Mouse (Mus musculus): ENCODE data around the gene Rad51b.
"Not testable (repeated sequence)": the region's sequence is repeated elsewhere in the genome, so short reads cannot be mapped to it uniquely, and the experiment has no call there.

Gene Rad51b

DNA sequence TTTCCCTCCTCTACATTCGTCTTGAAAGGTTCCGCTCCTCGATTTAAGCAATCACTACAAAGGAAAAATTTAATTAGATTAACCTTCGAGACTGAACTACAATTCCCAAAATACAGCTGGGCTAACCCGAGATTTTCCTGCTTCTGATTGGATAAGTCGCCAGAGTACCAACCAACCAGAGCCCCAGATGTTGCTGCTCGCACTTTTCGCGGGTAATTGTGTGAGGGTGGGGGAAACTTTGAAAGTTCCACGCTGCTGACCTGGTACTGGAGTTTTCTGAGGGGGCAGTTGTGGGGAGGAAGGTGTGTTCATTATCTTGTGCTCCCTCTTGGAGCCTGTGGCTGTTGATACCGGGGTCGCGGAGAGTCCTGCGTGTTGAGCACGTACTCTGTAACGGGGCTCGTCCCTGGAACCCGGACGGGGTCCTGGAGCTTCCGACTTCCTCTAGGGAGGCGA is at the start of gene Rad51b:
Gene Rad51b (plus strand): TSS at position 162 of the 456 bp plus-strand sequence.
- in situ Hi-C loops (cut with MboI; ENCODE audit: low sequenced_read_pairs), result no loop called here

DNA sequence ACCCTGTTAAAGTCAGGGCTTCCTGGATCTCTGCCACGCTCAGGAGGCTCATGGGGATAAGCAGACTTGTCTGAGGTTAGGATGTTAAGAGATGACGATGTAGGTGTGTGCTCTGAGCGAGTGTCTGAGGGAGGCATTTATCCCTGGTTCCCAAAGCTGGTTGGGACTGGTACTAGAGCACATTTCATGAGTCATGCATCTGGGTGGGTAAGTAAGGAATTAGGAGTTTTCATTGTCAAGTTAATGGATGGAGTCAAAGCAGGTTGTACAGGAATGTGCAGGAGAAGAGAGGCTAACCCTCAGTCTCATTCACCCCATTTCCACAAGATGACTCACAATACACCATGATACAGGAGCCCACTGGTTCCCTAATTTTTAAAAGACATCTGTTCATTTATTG is 49.0 kb upstream of the Rad51b start:
- in situ Hi-C loops (cut with MboI; ENCODE audit: low sequenced_read_pairs), result no loop called here

DNA sequence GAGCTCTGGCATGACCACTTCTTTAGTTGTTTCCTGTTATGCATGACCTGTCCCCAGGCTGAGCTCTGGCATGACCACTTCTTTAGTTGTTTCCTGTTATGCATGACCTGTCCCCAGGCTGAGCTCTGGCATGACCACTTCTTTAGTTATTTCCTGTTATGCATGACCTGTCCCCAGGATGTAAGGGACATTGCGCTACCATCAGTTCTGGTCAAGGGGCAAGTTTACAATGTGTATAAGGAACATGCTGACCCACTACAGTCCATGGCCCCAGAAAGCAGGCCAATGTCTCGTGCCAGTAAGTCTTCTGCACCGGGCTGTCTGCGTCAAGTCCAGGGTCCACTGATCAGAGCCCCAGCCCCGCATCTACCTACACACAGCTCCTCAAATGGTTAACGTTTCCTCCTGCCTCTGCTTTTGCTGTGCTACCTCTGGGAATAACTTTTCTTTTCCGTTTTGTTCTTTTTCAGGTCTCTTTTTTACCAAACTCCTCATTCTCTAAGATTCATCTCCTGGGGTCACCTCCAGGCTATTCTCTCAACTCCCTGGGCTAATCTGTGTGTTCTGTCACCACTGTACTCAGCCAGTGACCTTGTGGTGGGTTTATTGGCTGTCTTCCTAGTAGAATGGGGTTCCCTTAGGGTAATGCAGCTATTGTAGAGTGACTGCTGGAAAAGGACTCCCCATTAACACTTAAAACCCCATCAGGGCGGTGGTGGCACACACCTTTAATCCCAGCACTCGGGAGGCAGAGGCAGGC is 43.6 kb upstream of the Rad51b start:
- in situ Hi-C loops (cut with MboI; ENCODE audit: low sequenced_read_pairs), result no loop called here

DNA sequence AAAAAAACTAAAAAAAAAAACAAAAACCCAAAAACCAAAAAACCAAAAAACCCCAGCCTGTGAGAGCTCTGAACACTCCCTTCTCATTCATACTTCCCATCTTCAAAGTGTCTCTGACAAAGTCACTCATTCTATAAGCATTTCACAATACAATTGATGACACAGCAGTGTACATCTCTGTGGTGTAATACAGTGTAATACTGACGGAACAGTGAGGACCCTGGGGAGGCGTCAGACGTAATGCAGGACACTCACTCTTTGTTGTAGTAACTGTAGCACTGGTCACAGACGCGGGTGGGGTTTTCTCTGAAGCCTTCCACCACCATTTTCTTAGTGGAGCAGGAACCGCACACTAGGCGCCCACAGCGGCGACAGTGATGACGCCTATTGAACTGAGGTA is 42.1 kb upstream of the Rad51b start:
- in situ Hi-C loops (cut with MboI; ENCODE audit: low sequenced_read_pairs), result no loop called here

DNA sequence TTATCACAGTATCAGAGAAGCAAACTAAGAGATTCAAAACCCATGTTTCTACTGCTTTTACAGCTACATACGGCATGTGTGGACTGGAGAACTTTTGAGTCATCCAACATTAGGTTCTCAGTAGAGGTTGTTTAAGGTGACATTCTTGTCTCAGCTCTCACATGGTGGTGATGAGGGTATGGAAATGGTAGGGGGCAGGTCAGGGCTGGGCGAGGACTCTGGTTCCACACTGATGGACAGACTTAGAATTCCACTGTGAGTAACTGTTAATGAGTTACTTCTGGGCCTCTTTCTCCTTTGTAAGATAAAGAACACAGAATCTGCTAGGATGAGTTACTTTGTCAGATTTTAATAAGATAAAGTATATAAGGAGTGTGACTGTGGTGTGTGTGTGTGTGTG is 36.9 kb upstream of the Rad51b start:
- in situ Hi-C loops (cut with MboI; ENCODE audit: low sequenced_read_pairs), result no loop called here

DNA sequence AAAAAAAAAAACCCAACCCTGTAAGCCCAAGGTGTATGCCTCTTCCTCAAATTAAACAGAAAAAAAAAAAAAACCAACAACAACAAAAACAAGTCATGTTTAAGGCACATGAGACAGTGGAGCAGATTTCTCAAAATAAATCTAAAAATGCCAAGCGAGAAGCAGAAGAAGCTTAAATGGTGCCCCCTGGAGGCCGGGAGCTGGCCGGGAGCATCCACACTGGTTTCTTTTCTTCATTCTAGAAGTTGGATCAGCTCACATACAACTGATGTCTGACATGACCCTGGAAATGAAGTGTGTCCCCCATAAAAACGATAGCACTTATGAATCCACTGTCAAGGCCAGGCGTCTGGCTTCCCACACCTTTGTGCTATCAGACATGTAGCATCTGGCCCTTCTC is 36.0 kb upstream of the Rad51b start:
- in situ Hi-C loops (cut with MboI; ENCODE audit: low sequenced_read_pairs), result no loop called here

DNA sequence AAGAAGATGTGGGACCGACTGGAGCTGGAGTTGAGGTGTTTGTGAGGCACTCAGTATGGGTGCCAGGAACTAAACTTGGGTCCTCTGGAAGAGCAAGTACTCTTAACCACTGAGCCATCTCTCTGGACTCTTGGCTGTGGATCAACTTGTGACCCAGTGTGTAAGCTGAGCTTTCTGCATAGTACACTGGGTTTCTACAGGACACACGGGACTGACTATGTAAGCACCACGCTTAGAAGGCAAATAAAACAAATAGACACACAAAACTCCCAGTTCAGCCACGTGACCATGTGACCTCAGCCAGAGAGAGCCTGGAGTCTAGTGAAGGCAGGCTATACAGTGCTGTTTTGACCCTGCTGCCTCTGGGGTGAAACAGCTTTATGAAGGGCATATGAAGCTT is 24.5 kb upstream of the Rad51b start:
- in situ Hi-C loops (cut with MboI; ENCODE audit: low sequenced_read_pairs), result no loop called here

DNA sequence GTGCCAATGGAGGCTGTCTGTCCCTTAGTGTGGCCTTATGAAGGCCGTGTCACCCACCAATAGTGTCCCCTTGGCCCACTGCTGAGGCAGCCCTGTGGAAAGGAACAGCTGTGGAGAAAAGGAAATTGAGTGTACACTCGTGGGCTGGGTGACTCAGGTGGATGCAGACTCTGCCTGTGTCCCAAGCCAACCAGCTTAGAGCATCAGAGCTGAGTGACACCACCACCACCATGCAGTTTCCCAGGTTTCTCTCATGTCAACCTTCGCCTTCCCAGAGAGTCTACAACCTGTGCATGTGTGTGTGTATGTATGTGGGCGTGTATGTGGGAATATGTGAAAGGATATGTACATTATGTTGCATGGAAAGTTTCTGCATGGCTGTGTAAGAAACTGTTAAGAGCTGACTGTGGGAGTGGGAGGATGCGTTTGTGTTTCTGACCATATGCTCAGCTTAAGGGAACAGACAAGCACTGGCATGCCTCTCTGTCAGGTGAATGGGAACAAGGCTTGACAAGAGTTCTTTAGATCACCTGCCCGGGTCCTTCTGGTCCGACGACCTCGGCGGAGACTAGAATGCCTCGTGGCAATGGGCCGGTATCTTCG is 17.5 kb upstream of the Rad51b start:
- in situ Hi-C loops (cut with MboI; ENCODE audit: low sequenced_read_pairs), result no loop called here

DNA sequence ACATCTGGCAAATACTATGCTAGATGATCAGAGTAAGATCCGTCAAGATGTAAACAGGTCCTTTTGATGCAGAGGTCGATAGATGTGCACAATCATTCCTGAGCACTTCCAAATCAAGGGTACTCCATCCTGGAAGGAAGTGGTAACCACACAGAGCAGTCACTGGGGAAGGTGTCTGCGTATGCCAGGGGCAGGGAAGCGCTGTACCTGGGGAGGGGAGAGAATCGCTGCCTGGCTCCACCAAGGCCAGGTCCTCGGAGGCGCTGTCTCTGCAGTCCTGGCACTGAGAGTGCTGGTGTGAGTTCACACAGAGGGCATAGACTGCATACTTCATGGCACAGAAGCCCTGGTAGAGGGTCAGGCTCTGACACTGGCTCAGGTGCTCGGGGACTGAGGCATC is 14.5 kb upstream of the Rad51b start:
- in situ Hi-C loops (cut with MboI; ENCODE audit: low sequenced_read_pairs), result no loop called here

DNA sequence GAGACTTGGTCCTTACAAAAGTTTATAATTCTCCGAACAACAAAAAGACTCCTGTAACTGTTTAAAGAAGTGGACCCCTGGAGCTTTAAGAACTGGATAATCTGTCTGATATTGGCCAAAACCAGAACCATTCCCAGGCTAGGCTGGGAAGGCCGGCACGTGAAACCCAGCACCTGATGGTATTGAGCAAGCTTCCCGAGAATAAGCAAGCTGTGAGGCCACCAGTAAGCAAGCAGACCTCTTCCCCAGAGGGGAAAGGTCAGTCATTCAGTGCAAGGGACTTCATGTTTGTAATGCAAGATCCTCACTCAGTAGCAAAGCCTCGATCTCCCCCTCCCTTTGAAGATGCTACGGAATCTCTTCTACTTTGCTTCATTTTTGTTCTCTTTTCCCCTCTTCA is 4.2 kb upstream of the Rad51b start:
- in situ Hi-C loops (cut with MboI; ENCODE audit: low sequenced_read_pairs), result no loop called here

DNA sequence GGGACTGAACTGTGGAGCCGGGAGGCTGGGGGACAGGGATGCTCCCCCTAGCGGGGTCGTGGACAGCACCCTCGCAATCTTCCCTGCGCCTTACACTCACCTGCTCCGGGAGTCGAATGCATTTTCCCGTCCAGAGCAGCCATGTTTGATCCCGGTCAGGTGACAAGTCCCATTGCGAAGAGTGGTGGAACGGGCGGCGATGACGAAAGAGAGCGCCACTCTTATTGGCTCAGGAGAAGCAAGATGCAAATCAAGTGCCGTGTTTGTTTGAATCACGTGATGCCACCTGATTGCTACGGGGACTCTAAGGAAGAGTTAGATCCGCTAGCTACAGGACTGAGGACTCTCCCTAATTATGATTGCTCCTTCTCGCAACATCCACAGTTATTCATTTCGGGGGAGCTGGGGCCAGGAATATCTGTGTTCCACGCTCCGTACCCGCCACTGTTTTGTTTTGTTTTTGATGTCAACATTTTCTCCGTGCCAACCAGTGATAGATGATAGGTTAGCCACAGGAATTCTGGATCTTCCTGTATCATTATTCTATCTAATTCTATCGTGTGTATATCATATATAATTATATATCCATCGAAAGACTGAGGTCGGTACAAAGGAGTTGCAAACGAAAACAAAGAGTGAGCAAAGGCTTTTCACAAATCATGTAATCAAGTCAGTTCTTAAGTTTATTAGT is 811 bp upstream of the Rad51b start, which contains the start of gene Zfyve26:
Gene Zfyve26 (minus strand): TSS at position 179 of the 691 bp plus-strand sequence.
- in situ Hi-C loops (cut with MboI; ENCODE audit: low sequenced_read_pairs), result no loop called here

DNA sequence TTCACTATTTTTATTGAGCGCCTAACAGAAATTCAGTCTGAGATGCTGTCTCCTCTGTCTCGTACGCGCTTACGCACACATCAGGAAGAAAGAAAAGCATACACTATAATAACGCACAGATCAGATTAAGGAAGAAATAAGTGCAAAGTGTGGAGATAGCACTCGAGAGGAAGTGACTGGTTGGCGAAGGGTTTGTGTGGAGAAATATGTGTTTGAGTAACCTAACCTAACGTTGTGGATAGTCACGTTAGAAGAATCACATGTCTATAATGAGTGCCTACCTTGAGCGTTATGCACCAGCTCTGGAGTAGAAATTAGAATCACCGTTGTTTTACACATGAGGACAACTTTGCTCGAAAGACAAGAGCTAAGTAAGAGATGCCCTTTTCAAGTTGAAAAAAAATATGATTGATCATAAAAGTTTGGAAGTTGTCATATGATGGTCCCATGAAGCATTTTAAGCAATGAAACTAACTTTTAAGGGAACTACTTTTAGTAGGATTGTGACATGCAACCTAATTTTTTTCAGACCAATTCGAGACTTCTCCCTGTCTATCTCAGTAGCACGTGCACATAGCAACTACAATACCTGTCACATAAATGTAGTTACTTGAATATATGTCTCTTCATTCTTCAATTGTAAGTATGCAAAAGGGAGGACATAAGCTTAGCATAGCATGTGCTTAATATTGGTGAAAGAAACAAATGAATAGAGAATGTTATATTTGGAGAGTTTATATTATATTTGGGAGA is 978 bp downstream of the Rad51b start:
- in situ Hi-C loops (cut with MboI; ENCODE audit: low sequenced_read_pairs), result no loop called here

DNA sequence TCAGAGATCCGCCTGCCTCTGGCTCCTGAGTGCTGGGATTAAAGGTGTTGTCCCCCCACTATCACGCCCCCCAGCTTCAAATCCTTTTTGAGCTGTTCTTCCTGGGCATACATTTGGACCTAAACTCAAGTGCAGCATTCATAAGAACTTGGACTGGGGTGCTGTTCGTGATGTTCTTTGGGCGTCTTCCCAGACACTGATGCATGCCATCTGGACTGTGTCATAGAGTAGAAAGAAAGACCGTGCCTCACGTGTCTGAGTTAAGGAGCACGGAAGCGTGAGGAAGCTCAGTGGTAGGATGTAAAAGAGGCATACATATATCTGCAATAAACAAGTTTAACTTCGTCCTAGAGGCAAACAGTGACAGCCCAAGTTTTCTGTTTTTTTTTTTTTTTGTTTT is 4.7 kb downstream of the Rad51b start:
- in situ Hi-C loops (cut with MboI; ENCODE audit: low sequenced_read_pairs), result no loop called here

DNA sequence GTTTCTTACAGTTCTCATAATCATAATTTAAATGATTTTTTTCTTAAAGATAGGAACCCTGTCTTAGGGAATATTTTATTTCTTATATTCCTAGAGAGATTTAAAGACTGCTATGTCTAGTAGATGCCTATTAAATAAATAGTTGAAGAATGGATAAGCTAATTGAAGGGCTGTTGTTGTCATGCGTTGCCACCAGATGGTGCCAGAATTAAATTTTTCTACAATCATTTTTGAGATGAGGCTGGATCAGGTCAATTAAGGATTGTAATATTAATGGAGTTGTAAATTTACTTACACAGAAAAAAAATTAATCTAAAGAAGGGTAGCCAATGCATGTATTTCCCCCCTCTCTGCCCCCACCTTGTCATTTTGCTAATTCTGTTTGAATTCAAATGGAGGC is 8.0 kb downstream of the Rad51b start:
- in situ Hi-C loops (cut with MboI; ENCODE audit: low sequenced_read_pairs), result no loop called here

DNA sequence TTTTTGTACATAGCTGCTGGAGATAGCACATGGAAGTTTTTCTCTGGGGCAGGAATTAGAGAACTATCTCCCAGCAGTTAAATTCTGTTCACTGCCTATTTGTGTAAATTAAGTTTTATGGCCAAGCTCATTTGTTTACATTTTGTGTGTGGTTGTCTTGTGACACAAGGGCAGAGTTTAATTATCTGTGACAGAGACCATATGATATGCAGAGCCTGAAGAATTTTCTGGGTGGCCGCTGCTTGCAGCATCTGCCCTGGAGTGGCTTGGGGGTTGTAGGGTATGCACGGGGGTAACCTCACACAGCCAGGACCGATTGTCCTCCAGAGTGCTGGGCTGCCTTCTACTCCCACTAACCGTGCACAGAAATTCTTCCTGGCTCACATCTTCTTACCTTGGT is 8.9 kb downstream of the Rad51b start:
- in situ Hi-C loops (cut with MboI; ENCODE audit: low sequenced_read_pairs), result no loop called here

DNA sequence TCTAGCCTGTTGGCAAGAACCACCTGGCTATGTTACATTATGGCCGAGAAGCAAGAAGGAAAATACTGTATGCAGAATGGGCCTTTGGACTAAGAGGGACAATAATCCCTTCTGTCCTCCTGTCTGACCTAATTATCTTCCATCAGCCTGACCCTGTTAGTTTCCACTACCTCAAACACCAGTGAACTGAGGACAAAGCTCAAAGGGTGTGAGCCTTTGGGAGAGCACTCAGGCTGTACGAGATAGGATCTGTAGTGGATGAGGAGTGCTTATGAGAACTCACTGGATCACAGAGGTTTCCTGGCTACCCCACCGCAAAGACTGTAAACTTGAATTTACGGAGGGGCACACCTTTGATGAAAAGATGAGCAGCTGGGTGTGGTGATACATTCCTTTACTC is 16.6 kb downstream of the Rad51b start:
- in situ Hi-C loops (cut with MboI; ENCODE audit: low sequenced_read_pairs), result no loop called here

DNA sequence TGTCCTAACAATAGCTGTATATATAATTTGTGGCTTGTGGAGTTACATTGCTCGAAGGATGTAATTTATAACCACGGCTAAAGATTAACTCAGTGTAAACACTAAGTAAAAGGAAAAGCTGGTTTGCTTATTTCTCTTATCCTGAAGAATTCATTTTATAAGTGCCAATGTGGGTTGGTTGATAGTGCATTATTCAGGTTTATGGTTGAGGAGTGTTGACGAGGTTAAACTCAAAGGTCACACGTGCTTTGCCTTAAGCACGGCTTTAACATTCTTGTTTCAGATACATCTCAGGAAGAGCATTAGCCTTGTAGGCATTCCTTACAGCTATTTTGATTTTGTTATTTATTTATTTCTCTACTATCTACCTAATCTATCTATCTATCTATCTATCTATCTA is 20.3 kb downstream of the Rad51b start:
- in situ Hi-C loops (cut with MboI; ENCODE audit: low sequenced_read_pairs), result no loop called here

DNA sequence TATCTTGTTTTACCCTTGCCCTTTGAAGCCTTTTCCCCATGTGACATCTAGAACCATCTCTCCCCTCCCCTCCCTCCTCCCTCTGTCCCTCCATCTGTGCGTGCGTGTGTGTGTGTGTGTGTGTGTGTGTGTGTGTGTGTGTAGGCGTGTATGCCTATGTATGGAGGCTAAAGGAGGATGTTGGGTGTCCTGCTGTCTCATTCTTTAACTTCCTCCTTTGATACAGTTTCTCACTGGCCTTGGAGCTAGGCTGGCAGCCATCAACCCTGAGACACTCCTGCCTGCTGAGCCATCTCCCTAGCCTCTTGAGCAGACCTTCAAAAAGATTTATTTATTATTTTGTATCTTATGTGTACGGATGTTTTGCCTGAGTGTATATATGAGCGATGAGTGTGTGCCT is 23.8 kb downstream of the Rad51b start:
- in situ Hi-C loops (cut with MboI; ENCODE audit: low sequenced_read_pairs), result no loop called here

DNA sequence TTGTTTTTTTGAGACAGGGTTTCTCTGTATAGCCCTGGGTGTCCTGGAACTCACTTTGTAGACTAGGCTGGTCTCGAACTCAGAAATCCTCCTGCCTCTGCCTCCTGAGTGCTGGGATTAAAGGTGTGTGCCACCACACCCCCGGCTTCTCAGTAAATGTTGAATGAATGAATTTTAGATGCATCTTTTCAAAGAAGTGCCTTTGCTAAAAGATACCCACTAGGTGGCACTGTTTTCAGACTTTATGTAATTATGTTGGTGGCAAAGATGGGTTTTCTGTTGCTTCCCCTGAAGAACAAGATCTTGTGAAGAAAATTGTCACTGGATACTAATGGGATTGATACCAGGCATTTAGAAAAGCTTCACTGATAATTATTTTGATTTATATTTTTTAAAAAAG is 25.5 kb downstream of the Rad51b start:
- in situ Hi-C loops (cut with MboI; ENCODE audit: low sequenced_read_pairs), result not testable (repeated sequence)

DNA sequence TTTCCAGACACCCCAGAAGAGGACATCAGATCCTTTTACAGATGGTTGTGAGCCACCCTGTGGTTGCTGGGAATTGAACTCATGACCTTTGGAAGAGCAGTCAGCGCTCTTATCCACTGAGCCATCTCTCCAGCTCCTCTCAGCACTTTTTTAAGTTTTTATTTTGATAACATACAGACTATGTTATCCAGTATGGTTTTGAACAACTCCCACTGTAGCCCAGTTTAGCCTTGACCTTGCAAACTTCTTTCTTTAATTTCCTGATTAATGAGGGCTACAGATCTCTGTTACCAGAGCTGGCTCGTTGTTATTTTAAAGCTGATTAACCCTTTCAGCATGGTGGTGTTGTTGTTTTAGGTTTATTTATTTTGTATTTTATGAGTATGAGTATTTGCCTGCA is 29.2 kb downstream of the Rad51b start:
- in situ Hi-C loops (cut with MboI; ENCODE audit: low sequenced_read_pairs), result loop anchor here (25.0 kb wide), 1 partner anchor 1061 kb away; no protein-coding TSS in a partner anchor

DNA sequence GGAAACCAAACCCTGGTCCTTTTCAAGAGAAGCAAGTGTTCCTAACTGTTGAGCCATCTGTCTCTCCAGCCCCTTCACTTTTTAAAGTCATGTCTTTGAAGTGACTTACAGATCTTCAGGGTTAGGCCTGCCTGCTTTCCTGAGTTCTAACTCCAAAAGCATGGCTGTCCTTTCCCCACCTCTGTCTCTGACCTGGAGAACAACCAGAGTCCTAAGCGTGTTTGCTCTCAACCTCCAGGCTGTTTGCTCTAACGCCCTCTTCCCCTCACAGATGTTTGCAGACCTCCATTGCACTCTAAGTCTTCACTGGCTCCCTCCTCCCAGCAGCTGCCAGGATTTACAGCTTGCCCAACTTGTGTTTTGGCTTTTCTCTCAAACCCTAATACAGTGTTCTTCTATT is 29.7 kb downstream of the Rad51b start:
- in situ Hi-C loops (cut with MboI; ENCODE audit: low sequenced_read_pairs), result loop anchor here (25.0 kb wide), 1 partner anchor 1061 kb away; no protein-coding TSS in a partner anchor

All from CH12F3 (cell line).